Mouse (Mus musculus): ENCODE data around the gene Npas2.

DNA sequence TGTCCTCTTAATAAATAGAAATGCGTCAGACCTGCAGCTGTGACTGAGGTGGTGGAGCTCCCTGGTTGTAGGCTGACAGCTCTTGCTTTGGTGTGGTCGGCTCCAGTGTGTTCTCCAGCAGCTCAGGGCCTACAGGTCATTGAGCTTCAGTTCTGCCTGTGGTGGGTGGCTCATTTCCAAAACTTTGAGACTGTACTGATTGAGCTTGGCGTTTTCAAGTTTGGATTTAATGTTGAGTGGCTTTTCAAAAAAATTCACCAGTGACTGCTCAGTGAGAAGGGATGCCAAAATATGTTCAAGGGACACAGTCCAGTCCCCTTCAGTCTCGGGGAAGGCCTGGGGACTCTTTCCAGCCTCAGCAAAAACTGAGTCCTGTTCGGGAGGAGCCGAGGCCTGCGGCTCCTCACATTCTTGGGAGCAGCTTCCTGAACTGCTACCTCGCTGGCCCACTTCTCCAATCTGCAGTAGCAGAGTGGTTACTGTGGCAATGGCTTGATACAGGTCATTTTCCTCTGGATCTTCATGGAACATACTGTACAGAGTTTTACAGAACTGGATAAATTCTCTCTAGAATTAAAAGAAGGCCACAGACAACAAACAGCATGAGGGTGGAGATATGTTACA lies 178.8 kb downstream of the Npas2 start:
- TF ChIP-seq CTCF (IDR thresholded peaks at IDR 0.05; ENCODE audit: insufficient read depth, low read depth, low read length) (no peak), POLR2A (IDR thresholded peaks at IDR 0.05; ENCODE audit: insufficient read depth, low read depth, low read length) (no peak)
